Mouse (Mus musculus): ENCODE data around the gene Psap. TPM values are rescaled to one million over a fixed set of nuclear protein-coding genes. Genes with fewer than 3 reads are reported as not detected.

Gene Psap
- polyA plus RNA-seq, 1 experiment: 1,773 TPM

DNA sequence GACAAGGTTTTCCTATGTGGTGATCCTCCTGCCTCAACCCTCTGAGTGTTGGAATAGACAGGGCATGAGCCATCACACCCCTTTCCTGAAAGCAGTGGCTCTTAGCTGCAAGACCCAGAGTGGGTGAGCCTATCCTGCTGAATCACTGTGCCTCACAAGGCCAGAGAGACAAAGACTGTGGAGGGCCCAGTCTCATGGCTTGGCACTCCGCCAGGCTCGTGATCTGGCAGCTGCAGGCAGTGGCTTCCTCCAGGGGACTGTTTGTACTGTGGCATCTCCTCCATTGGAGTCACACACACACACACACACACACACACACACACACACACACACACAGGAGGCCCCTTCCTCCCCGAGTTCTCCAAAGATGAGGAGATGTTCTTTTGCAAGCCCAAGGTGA, 15.0 kb upstream of the Psap start:
- DNase-seq (ENCODE audit: extremely low spot score in 1 of 2, low spot score in 1 of 2): peak in 1 of 2 experiments; percentile 78

- DNase-seq (ENCODE audit: extremely low spot score in 1 of 2, low spot score in 1 of 2): no peak
Measured at GRCm38 (mm10) chr10:60263351-60263750, 14.1 kb upstream of the Psap start.

DNA sequence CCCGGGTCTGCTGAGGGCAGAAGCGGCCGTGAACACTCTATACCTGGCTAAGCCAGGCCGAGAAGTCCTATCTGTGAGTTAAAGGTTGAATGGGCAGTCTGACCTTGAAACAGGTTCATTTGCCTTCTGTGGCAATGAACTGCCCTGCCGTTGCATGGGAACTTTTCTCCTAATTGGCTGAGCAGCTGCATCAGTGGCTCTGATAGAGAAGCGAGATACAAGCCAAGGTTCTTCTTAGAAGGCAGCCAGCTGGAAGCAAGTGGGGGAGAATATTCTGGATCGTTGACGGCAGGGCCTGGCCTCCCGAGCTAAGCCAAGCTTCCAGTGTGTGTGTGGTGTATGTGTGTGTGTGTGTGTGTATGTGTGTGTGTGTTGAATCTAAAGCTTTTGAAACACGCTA, 12.2 kb upstream of the Psap start:
- no peak for DNase-seq (ENCODE audit: extremely low spot score in 1 of 2, low spot score in 1 of 2)

- DNase-seq (ENCODE audit: extremely low spot score in 1 of 2, low spot score in 1 of 2): no peak
Measured at GRCm38 (mm10) chr10:60266842-60267401, 10.5 kb upstream of the Psap start.

DNA sequence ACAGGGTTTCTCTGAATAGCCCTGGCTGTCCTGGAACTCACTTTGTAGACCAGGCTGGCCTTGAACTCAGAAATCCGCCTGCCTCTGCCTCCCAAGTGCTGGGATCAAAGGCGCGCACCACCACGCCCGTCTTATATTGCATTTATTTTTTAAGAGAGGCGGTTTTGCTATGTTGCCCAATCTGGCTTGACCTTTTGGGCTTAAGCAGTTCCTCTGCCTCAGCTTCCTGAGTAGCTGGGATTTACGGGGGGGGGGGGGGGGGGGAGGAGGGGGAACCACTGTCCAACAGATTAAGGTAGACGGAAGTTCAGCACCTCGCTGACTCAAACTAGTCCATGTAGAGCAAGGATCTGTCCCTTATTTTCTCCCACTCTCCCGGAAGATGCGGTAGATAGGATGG, 8.7 kb upstream of the Psap start:
- no peak for DNase-seq (ENCODE audit: extremely low spot score in 1 of 2, low spot score in 1 of 2)

- no peak for DNase-seq (ENCODE audit: extremely low spot score in 1 of 2, low spot score in 1 of 2)
Measured at GRCm38 (mm10) chr10:60269141-60270064, 8.0 kb upstream of the Psap start.

DNA sequence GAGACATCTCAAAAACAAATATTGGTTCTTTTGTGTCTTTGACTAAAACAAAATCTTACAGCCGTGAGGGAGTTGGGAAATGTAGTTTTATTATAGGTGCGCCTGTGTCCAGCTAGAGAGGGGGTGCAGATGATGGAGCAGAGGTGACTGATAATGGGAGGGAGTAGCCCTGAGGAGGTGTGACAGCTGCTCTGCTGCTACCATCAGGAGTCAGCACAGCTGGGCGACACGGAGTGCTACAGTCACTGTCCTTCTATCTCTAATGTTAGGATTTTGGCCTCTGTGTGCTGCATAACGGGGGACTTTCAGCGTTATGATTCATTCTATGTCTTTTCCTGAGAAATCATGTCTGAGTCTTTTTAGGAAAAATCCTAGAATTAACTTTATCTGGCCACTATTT, 6.4 kb upstream of the Psap start:
- no peak for DNase-seq (ENCODE audit: extremely low spot score in 1 of 2, low spot score in 1 of 2)

DNA sequence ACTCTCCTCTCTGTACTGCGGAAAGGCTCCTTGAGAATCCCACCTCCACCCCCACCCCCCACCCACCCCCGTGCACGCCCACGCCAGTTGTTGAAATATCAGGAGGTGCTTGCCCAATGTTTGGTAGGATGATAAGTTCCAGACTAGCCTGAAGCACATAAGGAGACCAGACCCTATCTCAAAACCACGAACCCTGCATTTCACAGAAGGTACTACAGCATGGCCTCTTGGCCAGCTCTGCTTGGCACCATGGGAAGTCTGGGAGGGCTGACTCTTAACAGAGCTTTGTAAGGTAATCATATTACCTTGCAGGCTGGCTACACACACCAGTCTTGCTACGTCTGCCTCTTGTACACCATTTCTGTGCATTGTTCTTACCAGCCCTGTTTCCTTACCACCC, 5.2 kb upstream of the Psap start:
- DNase-seq (ENCODE audit: extremely low spot score in 1 of 2, low spot score in 1 of 2): no peak

GRCm38 (mm10) chr10:60273382-60273781, 4.0 kb upstream of the Psap start:
- no peak for DNase-seq (ENCODE audit: extremely low spot score in 1 of 2, low spot score in 1 of 2)

GRCm38 (mm10) chr10:60278006-60278399, 576 bp downstream of the Psap start:
- no peak for DNase-seq (ENCODE audit: extremely low spot score in 1 of 2, low spot score in 1 of 2)

DNA sequence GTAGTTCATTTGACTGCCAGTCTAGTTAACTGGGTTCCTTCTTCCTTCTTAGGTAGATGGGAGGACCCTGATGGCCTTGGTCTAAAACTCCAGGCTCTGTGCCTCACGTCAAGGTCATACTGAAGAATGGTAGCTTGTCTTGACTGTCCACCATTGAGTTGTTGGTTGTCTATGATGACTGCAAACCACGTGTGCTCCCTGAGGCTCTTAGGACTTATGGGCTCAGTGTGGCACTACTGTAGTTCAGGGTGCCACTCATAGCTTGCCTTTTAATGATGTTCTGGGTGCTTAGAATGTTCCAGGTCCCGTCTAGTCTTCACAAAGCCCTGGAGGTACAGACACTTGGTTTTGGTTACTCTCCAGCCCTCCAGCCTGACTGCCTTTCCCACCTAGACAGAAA, 1.4 kb downstream of the Psap start:
- no peak for DNase-seq (ENCODE audit: extremely low spot score in 1 of 2, low spot score in 1 of 2)

DNA sequence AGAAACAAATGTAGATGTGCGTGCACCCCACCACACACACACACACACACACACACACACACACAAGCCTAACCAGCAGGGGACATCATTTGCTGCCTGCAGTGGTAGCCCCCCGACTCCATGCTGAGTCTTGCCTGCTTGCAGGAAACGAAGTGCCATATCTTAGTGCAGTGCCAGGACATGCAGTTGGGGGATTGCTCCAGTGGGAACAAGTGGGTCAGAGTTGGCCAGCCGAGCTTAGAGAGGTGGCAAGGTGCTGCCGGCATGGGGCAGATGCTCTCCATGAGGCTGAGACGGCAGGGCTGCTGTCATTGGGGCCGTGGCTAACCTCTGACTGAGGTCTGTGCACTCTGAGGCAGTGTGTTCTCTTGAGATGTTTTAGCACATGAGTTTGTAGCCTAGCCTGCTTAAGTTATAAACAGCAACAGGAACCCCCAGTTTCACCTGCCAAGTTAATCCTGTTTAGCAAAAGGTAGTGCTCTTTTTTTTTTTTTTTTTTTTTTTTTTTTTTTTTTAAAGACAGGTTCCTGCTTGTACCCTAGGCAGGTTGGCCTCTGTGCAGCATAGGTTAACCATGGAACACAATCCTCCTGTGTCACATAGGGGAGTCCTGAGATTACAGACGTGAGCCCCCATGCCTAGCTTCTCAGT, 2.0 kb downstream of the Psap start:
- no peak for DNase-seq (ENCODE audit: extremely low spot score in 1 of 2, low spot score in 1 of 2)

GRCm38 (mm10) chr10:60279941-60280301, 2.5 kb downstream of the Psap start:
- peak; percentile 76 to 87 for DNase-seq (ENCODE audit: extremely low spot score in 1 of 2, low spot score in 1 of 2)

DNA sequence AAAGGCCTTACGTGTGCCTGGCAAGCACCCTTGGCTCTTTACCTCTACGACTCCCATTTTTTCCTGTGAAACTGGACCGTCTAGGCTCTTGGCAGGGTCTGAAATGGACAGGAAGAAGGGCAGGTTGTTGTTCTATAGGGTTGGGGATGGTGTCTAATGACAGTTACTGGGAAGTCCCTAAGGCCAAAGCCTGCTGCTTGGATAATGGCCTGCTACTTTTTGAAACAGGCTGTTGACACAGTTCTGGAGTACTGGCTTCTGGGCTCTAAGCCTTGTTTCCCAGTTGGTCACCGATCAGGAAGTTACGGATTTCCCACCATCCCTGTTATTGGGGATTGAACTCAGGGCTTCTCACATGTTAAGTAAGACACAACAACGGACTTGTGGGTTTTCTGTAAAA, 2.9 kb downstream of the Psap start:
- no peak for DNase-seq (ENCODE audit: extremely low spot score in 1 of 2, low spot score in 1 of 2)

DNA sequence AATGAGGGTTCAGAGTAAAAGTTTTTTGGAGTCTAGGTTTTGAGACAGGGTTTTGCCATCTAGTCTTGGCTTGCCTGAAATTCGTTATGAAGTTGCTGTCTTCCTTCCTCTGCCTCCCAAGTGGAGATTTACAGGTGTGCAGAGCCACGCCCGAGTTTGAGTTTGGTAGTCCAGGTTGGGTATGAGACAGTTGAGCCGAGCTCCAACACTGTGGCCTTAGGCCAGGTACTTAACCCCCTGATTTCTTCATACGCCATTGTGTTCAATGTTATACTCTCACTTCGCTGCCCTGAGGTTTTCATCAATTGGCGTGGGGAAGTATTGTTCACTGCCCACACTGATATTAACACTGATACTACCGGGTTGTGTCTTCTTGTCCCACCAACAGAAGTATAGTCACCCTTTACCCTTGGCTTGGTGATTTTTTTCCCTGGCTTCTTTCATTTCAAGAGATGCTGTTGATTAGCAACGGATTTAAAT, 4.2 kb downstream of the Psap start:
- DNase-seq (ENCODE audit: extremely low spot score in 1 of 2, low spot score in 1 of 2): no peak

- DNase-seq (ENCODE audit: extremely low spot score in 1 of 2, low spot score in 1 of 2): no peak
Measured at GRCm38 (mm10) chr10:60282116-60283014, 4.9 kb downstream of the Psap start.

- no peak for DNase-seq (ENCODE audit: extremely low spot score in 1 of 2, low spot score in 1 of 2)
Measured at GRCm38 (mm10) chr10:60284248-60284647, 6.8 kb downstream of the Psap start.

DNA sequence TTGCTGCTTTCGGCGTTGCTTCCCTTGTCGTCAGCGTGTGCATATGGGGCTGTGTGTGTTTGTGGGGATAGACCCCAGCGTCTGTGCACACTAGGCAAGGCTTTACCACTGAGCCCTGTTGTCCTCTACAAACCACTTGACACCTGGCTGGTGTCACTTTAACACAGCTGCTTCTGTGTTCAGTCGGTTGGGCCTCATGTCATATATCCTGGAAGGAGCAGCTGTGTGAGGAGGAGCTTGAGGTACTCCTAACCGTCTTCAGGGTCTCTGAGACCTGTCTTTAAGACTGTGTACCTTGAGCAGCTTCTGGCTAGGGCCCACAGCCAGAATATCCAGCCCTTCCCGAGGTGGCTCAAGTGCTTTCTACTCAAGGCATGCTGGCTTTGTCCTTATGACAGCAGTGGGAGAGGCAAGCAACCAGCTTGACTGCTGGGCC, 7.3 kb downstream of the Psap start:
- no peak for DNase-seq (ENCODE audit: extremely low spot score in 1 of 2, low spot score in 1 of 2)

DNA sequence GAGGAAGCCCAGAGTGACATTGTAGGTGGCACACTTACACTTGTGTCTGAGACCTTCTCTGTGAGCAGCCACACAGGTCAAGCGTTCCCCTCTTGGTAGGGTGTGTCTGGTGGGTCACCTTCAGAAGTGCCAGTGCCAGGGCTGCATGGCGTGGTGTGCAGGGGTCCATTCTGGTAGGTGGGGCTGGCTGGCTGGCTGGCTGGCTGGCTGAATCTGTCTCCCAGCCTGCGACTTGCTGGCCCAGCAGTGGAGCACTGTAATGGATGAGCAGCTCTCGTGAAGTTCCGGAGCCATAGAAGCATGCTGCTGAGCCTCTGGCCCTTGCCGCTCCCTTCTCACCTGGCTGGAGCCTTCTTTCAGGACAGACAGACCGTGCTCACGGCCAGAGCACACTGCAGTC, 7.8 kb downstream of the Psap start:
- DNase-seq (ENCODE audit: extremely low spot score in 1 of 2, low spot score in 1 of 2): no peak

GRCm38 (mm10) chr10:60285676-60286372, 8.4 kb downstream of the Psap start:
- DNase-seq (ENCODE audit: extremely low spot score in 1 of 2, low spot score in 1 of 2): peak; percentile 82 to 92

Data from frontal cortex, adult 2 months (tissue).